Mouse (Mus musculus) forebrain, embryonic 16.5 days (tissue): Measurements from ENCODE around the gene Ap1b1. TPM values are rescaled to one million over a fixed set of nuclear protein-coding genes. Genes with fewer than 3 reads are reported as not detected.

Experiments used
- ATAC-seq: fragments of 200-750 bp; cut with Nextera tagmentation; 2 replicates; pipeline ENCODE4 v1.8.0; 2017; ENCODE audit warnings: mild to moderate bottlenecking, moderate library complexity
- H3K27ac ChIP-seq: fragments of 300-500 bp; sonication (generic); 2 replicates; pipeline ENCODE4 v1.5.1; 2014; ENCODE audit warnings: low read length, control low read depth
- H3K27me3 ChIP-seq: fragments of 300-500 bp; sonication (generic); replicated peaks from 2 replicates; pipeline ENCODE4 v1.6.1; 2014; ENCODE audit warnings: low read length; ENCODE audit not compliant: control insufficient read depth, insufficient read depth
- H3K36me3 ChIP-seq: fragments of 300-500 bp; sonication (generic); 2 replicates; pipeline ENCODE4 v1.6.1; 2014; ENCODE audit not compliant: control insufficient read depth, insufficient read depth
- H3K4me1 ChIP-seq: fragments of 300-500 bp; sonication (generic); replicated peaks from 2 replicates; pipeline ENCODE4 v1.6.1; 2014; ENCODE audit warnings: low read length; ENCODE audit not compliant: control insufficient read depth, insufficient read depth
- H3K4me2 ChIP-seq: fragments of 300-500 bp; sonication (generic); 2 replicates; pipeline ENCODE4 v1.6.1; 2014; ENCODE audit warnings: mild to moderate bottlenecking, low read length, control low read depth
- H3K4me3 ChIP-seq: fragments of 300-500 bp; sonication (generic); replicated peaks from 2 replicates; pipeline ENCODE4 v1.5.1; 2014; ENCODE audit warnings: mild to moderate bottlenecking, low read length, control low read depth
- H3K9ac ChIP-seq: fragments of 300-500 bp; sonication (generic); replicated peaks from 2 replicates; pipeline ENCODE4 v1.6.1; 2014; ENCODE audit warnings: low read depth, low read length, control low read depth
- H3K9me3 ChIP-seq: fragments of 300-500 bp; sonication (generic); 2 replicates; pipeline ENCODE4 v1.6.1; 2016; ENCODE audit warnings: low read length; ENCODE audit not compliant: control insufficient read depth
- WGBS: fragments of 180-500 bp; shearing (Covaris S2); extraction: QIAGEN DNeasy Blood & Tissue Kit; methylation state at CpG from one replicate; pipeline ENCODE4 v1.1.7; 2014; 5-methylcytosine and 5-hydroxymethylcytosine counted together
- polyA plus RNA-seq: library from polyadenylated mRNA; unstranded; fragments of >200 nt; fragmentation: Nextera tagmentation; extraction: Ambion mirVana; gene quantifications from 2 replicates; pipeline ENCODE4 v1.2.1, GENCODE M21; 2015

The Ap1b1 gene
- polyA plus RNA-seq, 1 experiment from 2014 or later, result 92.1 TPM

GRCm38 (mm10) chr11:5054874-5055273, 68.2 kb downstream of the Ap1b1 start:
- no peak for ATAC-seq
- 68% methylated on average over 6 of the region's 6 CpGs for WGBS

DNA sequence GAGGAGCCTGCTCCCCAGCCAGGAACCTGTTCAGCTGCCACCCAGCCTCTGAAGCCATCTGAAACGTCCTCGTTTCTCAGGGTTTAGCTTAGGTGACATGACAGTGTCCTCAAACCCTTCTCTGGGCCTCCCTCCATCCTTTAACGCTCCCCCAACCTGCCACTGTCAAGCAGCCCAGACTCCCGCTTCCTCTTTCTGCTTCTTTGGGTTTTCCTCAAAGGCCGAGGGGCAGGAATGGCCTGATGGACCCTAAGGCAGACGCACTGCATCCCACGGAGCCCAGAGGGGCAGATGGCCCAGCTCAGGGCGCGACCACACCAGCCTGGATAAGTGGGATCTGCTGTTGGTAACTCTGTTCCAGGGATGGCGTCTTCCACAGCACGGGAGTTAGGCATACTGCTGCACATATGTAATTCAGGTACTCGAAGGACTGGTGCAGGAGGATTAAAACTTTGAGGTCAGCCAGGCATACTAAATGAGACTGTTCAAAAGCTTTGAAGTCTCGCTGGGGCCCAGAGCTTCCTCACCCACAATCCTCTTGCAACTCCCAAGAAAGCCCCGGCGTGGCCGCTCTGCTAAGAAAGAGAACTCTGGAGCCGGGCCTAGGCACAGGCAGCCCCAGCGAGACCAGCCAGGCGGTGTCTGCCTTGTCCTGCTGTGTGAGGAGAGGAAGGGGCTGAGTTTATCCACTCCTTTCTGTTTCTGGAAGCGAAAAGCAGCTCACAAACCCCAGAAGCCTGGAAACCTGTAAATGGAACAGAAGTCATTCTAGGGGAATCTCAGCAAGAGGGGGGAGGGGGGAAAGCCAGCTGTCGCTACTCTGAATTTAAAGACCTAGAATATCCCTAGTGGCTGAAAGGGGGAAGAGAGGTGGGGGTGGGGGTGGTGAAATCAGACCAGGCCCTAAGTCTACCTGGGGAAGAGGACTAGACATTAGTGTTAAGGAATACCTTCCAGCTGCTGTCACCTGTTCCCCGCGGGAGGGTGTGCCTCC, 69.6 kb downstream of the Ap1b1 start:
- ATAC-seq, result no peak
- peaks cover 22% of the 10 kb centered on the region for H3K4me1 ChIP-seq
- H3K4me3 ChIP-seq, result no peak overlapping the region
- peaks cover 43% of the 10 kb centered on the region for H3K27me3 ChIP-seq
- WGBS, result 21% methylated on average over 23 of the region's 23 CpGs
- H3K4me2 ChIP-seq, result no peak overlapping the region
- no peak overlapping the region for H3K9ac ChIP-seq
- no peaks in the 10 kb centered on the region for H3K36me3 ChIP-seq
- no peaks in the 10 kb centered on the region for H3K9me3 ChIP-seq
- H3K27ac ChIP-seq, result no peak overlapping the region

More at GRCm38 (mm10) chr11:5054874-5055273, 68.2 kb downstream of the Ap1b1 start:
- Histone ChIP-seq H3K9me3 (no peaks in the 10 kb centered on the region), H3K27me3 (peaks cover 29% of the 10 kb centered on the region), H3K36me3 (no peaks in the 10 kb centered on the region), H3K4me2 (no peak overlapping the region), H3K4me3 (no peak overlapping the region), H3K27ac (no peak overlapping the region), H3K4me1 (peaks cover 18% of the 10 kb centered on the region), H3K9ac (no peak overlapping the region)

GRCm38 (mm10) chr11:5057064-5057463, 70.4 kb downstream of the Ap1b1 start:
- H3K4me2 ChIP-seq, result no peak overlapping the region
- H3K4me3 ChIP-seq, result no peak overlapping the region
- no peak for ATAC-seq
- H3K9me3 ChIP-seq, result no peaks in the 10 kb centered on the region
- H3K36me3 ChIP-seq, result no peaks in the 10 kb centered on the region
- H3K27ac ChIP-seq, result no peak overlapping the region
- H3K4me1 ChIP-seq, result peaks cover 31% of the 10 kb centered on the region
- peaks cover 46% of the 10 kb centered on the region for H3K27me3 ChIP-seq
- H3K9ac ChIP-seq, result no peak overlapping the region
- 57% methylated on average over 8 of the region's 8 CpGs for WGBS

DNA sequence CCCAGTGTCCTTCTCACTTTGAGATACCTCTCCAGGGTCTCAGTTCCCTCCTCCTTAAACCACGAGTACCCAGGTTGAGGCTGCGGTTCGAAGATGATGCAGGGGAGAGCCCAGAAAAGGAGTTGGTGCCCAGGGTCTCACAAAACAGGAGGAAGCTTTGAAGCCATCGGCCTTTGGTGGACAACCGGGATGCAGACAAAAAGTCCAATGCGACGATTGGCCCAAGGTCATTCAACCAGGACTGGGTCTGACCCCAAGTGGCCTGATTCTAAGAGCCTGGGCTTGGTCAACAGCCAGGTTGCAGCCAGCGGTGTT, 70.9 kb downstream of the Ap1b1 start:
- Histone ChIP-seq H3K4me1 (peaks cover 35% of the 10 kb centered on the region), H3K4me2 (peak overlapping the region; percentile 87), H3K9ac (no peak overlapping the region; the same call in 1 of the 2 replicates), H3K36me3 (no peaks in the 10 kb centered on the region), H3K9me3 (no peaks in the 10 kb centered on the region), H3K27ac (no peak overlapping the region), H3K4me3 (peak overlapping the region; percentile 52), H3K27me3 (peaks cover 49% of the 10 kb centered on the region)
- no peak for ATAC-seq
- 16% methylated on average over 8 of the region's 8 CpGs for WGBS

DNA sequence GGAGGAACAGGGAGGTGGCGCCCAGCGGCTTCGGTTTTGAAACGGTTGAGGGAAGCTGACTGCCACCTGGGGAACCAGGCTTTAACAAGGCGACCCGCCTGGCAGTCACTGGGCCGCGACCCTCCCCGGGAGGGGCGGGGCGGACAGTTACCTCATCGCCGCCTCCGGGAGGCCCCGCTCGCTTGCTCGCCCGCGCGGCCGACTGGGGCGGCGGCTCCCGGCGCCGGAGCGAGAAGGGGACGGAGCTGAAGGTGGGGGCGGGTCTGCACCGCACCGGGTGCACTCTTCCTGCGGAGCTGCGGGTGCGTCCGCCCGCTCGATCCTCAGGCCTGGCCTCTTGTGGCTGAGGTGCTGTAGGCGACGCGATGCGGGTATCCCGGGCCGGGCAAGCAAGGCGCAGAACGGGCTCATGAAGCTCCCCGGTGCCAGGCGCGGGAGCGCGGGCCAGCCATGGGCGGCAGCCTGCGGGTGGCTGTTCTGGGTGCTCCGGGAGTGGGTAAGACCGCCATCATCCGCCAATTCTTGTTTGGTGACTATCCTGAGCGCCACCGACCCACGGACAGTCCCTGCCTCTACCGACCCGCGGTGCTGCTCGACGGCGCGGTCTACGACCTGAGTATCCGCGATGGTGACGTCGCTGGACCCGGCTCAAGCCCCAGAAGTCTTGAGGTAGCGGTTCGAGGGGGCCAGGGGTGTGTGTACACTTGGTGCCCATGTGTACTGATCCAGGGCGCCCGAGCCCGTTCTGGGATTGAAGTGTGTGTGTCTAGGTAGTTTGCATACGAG, 71.4 kb downstream of the Ap1b1 start, which contains the start of gene Rasl10a:
TSS of gene Rasl10a (plus strand) at position 273 of the 786 bp plus-strand sequence.
- 1% methylated on average over 77 of the region's 77 CpGs for WGBS
- Histone ChIP-seq H3K27ac (no peak within 1 kb of the TSS), H3K4me3 (peak within 1 kb of the TSS; percentile 52), H3K9ac (peak within 1 kb of the TSS; percentile 60), H3K4me2 (peak within 1 kb of the TSS; percentile 87), H3K4me1 (peaks cover 40% of the 10 kb centered on the region), H3K27me3 (peaks cover 55% of the 10 kb centered on the region), H3K36me3 (no peaks in the 10 kb centered on the region), H3K9me3 (no peaks in the 10 kb centered on the region)
- peak; percentile 7; the same call in 1 of the 2 replicates for ATAC-seq

DNA sequence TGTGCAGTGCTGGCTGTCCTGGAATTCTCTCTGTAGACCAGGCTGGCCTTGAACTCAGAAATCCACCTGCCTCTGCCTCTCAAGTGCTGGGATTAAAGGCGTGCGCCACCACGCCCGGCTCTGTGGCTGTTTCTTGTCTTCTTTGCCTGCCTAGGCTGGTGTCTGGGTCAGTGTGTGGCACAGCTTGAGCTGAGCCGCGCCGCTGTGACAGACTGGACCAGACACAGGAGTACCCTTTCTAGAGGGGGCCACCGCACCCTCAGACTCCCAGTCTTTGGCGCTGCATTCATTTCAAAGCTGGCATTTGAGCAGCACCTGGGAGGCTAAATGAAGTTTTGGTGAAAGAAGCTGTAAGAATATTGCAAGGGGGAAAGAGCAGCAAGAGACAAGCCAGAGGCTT, 72.2 kb downstream of the Ap1b1 start:
- ATAC-seq, result no peak
- no peak overlapping the region for H3K4me2 ChIP-seq
- no peak overlapping the region for H3K27ac ChIP-seq
- no peaks in the 10 kb centered on the region for H3K9me3 ChIP-seq
- H3K27me3 ChIP-seq, result peaks cover 61% of the 10 kb centered on the region
- WGBS, result 40% methylated on average over 9 of the region's 9 CpGs
- H3K4me1 ChIP-seq, result peaks cover 48% of the 10 kb centered on the region
- no peak overlapping the region for H3K9ac ChIP-seq
- H3K4me3 ChIP-seq, result no peak overlapping the region
- no peaks in the 10 kb centered on the region for H3K36me3 ChIP-seq

- WGBS, result 32% methylated on average over 14 of the region's 14 CpGs
- Histone ChIP-seq H3K4me1 (peaks cover 52% of the 10 kb centered on the region), H3K36me3 (no peaks in the 10 kb centered on the region), H3K27ac (no peak overlapping the region), H3K4me2 (no peak overlapping the region), H3K4me3 (no peak overlapping the region), H3K27me3 (peaks cover 64% of the 10 kb centered on the region), H3K9me3 (no peaks in the 10 kb centered on the region), H3K9ac (no peak overlapping the region)
- no peak for ATAC-seq
Measured at GRCm38 (mm10) chr11:5059230-5059629, 72.6 kb downstream of the Ap1b1 start.

DNA sequence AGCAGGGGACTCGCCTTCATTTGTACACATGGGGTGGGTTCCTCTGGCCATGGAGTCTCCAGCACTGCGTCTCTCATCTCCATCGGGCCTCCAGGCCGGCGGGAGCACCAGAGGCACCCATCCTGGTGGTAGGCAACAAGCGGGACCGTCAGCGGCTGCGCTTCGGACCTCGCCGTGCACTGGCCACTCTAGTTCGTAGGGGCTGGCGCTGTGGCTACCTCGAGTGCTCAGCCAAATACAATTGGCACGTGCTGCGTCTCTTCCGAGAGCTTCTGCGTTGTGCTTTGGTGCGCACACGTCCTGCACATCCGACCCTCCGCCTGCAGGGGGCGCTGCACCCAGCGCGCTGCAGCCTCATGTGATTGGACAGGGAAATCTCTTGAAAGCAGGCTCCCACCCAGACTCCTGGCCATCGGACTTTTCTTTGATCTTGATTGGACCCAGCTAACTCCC, 73.1 kb downstream of the Ap1b1 start:
- no peaks in the 10 kb centered on the region for H3K9me3 ChIP-seq
- H3K9ac ChIP-seq, result no peak overlapping the region
- 8% methylated on average over 27 of the region's 27 CpGs for WGBS
- ATAC-seq, result no peak
- H3K4me3 ChIP-seq, result no peak overlapping the region
- H3K4me2 ChIP-seq, result no peak overlapping the region
- peaks cover 64% of the 10 kb centered on the region for H3K27me3 ChIP-seq
- peaks cover 57% of the 10 kb centered on the region for H3K4me1 ChIP-seq
- no peak overlapping the region for H3K27ac ChIP-seq
- no peaks in the 10 kb centered on the region for H3K36me3 ChIP-seq
